Mouse (Mus musculus) myocyte (in vitro differentiated cells): ENCODE data around the gene Dnm1. TPM values are rescaled to one million over a fixed set of nuclear protein-coding genes. Genes with fewer than 3 reads are reported as not detected.
A peak's percentile ranks its signal among the peaks of the same experiment; 100 is the strongest.

Experiments
- H3K27me3 ChIP-seq: one replicate; pipeline ENCODE4 v1.6.1; 2011; ENCODE audit not compliant: control insufficient read depth, insufficient read depth, insufficient read length
- H3K36me3 ChIP-seq: one replicate; pipeline ENCODE4 v1.6.1; 2011; ENCODE audit not compliant: control insufficient read depth, insufficient read depth
- H3K4me2 ChIP-seq: one replicate; pipeline ENCODE4 v1.6.1; 2011; ENCODE audit warnings: low read depth, control low read depth
- H3K4me3 ChIP-seq: one replicate; pipeline ENCODE4 v1.5.1; 2011; ENCODE audit warnings: mild to moderate bottlenecking, control low read depth, moderate library complexity
- H3K79me2 ChIP-seq: one replicate; pipeline ENCODE4 v1.6.1; 2011; ENCODE audit not compliant: control insufficient read depth, insufficient read depth
- H3ac ChIP-seq: one replicate; pipeline ENCODE4 v1.6.1; 2011; ENCODE audit not compliant: control insufficient read depth, insufficient read length
- CEBPB ChIP-seq: IDR thresholded peaks from 2 replicates; pipeline ENCODE4 v1.6.1; 2011; ENCODE audit warnings: mild to moderate bottlenecking, moderate library complexity; ENCODE audit not compliant: poor library complexity, insufficient read depth, severe bottlenecking
- E2F4 ChIP-seq: IDR thresholded peaks from one replicate; pipeline ENCODE4 v1.6.1; 2011; ENCODE audit warnings: mild to moderate bottlenecking, control low read depth, moderate library complexity; ENCODE audit not compliant: insufficient read depth
- MAX ChIP-seq: IDR thresholded peaks from one replicate; pipeline ENCODE4 v1.6.1; 2011; ENCODE audit warnings: low read depth, mild to moderate bottlenecking, control low read depth
- MYOD1 ChIP-seq, 3 experiments: IDR thresholded peaks; one replicate each; pipeline ENCODE4 v1.6.1; 2011; ENCODE audit warnings: control low read depth in 2 of 3, low read depth in 2 of 3, mild to moderate bottlenecking in 2 of 3, moderate library complexity in 1 of 3; ENCODE audit not compliant: insufficient read length in 2 of 3, control insufficient read depth in 1 of 3
- MYOG ChIP-seq, 3 experiments: IDR thresholded peaks; one replicate each; pipeline ENCODE4 v1.6.1; 2011; ENCODE audit warnings: control low read depth in 2 of 3, low read depth in 2 of 3, mild to moderate bottlenecking in 2 of 3; ENCODE audit not compliant: insufficient read length in 2 of 3, control insufficient read depth in 1 of 3, insufficient read depth in 1 of 3
- POLR2A ChIP-seq: IDR thresholded peaks from one replicate; pipeline ENCODE4 v1.6.1; 2011; ENCODE audit warnings: low read depth, mild to moderate bottlenecking, control low read depth, moderate library complexity; ENCODE audit not compliant: insufficient read length
- POLR2AphosphoS2 ChIP-seq: IDR thresholded peaks from one replicate; pipeline ENCODE4 v1.6.1; 2011; ENCODE audit warnings: low read depth, control low read depth; ENCODE audit not compliant: insufficient read length
- REST ChIP-seq: IDR thresholded peaks from one replicate; pipeline ENCODE4 v1.6.1; 2011; ENCODE audit warnings: mild to moderate bottlenecking, control low read depth, moderate library complexity; ENCODE audit not compliant: insufficient read depth, insufficient read length
- SRF ChIP-seq: IDR thresholded peaks from one replicate; pipeline ENCODE4 v1.6.1; 2011; ENCODE audit warnings: low read depth; ENCODE audit not compliant: control insufficient read depth, insufficient read length
- TCF12 ChIP-seq: IDR thresholded peaks from one replicate; pipeline ENCODE4 v1.6.1; 2011; ENCODE audit warnings: mild to moderate bottlenecking, control low read depth; ENCODE audit not compliant: poor library complexity, insufficient read depth, severe bottlenecking
- TCF3 ChIP-seq: IDR thresholded peaks from one replicate; pipeline ENCODE4 v1.6.1; 2011; ENCODE audit warnings: low read depth, control low read depth; ENCODE audit not compliant: insufficient read length
- USF1 ChIP-seq: IDR thresholded peaks from one replicate; pipeline ENCODE4 v1.6.1; 2011; ENCODE audit warnings: low read depth, mild to moderate bottlenecking, control low read depth, moderate library complexity
- polyA plus RNA-seq: library from polyadenylated mRNA; unstranded; fragments of >200 nt; fragmentation: generic; extraction: Trizol; gene quantifications from one replicate; pipeline ENCODE4 v1.2.1, GENCODE M21; 2012; ENCODE audit warnings: missing spikeins

Gene Dnm1
- polyA plus RNA-seq, 1 experiment, result 44.0 TPM

DNA sequence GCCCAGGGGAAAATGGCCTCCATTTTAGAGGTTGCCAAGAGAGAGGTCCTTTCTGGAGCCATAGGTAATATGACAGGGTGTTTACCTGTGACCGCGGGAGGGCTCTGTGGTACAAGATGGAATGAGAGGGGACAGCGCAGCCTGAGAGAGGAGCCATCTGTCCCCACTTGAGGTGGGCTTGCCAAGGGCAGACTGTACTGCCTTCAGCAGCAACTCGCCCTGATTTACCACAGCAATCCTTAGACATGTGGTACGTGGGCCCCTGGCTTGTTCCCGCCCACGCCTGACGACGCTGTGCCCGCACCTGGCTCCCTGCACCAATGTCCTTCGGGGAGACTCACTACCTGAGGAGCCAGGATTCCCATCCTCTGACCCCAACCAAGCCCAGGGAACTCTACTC, 4.8 kb downstream of the Dnm1 start:
- no peaks in the 10 kb centered on the region for H3K79me2 ChIP-seq
- no peaks in the 10 kb centered on the region for H3K27me3 ChIP-seq
- no peak overlapping the region for H3K4me3 ChIP-seq
- no peak overlapping the region for H3K4me2 ChIP-seq
- TF ChIP-seq MAX (no peak), MYOD1 (IDR thresholded peaks at IDR 0.05; ENCODE audit: control insufficient read depth in 1 of 3, insufficient read length in 2 of 3, low read depth in 2 of 3) (no peak), MYOG (IDR thresholded peaks at IDR 0.05; ENCODE audit: control insufficient read depth in 1 of 3, insufficient read depth in 1 of 3, insufficient read length in 2 of 3, low read depth in 2 of 3) (no peak), POLR2A (no peak), E2F4 (no peak), SRF (no peak), USF1 (no peak), TCF3 (no peak), POLR2AphosphoS2 (no peak), REST (no peak), TCF12 (no peak), CEBPB (no peak)
- no peaks in the 10 kb centered on the region for H3K36me3 ChIP-seq
- H3ac ChIP-seq, result no peak overlapping the region

GRCm38 (mm10) chr2:32347019-32347418, 6.1 kb downstream of the Dnm1 start:
- no peak overlapping the region for H3K4me3 ChIP-seq
- TF ChIP-seq POLR2AphosphoS2 (no peak), MAX (no peak), USF1 (no peak), CEBPB (no peak), POLR2A (no peak), MYOD1 (IDR thresholded peaks at IDR 0.05; ENCODE audit: control insufficient read depth in 1 of 3, insufficient read length in 2 of 3, low read depth in 2 of 3) (no peak), E2F4 (no peak), REST (no peak), MYOG (IDR thresholded peaks at IDR 0.05; ENCODE audit: control insufficient read depth in 1 of 3, insufficient read depth in 1 of 3, insufficient read length in 2 of 3, low read depth in 2 of 3) (no peak), TCF12 (no peak), TCF3 (no peak), SRF (no peak)
- H3K27me3 ChIP-seq, result no peaks in the 10 kb centered on the region
- H3K79me2 ChIP-seq, result no peaks in the 10 kb centered on the region
- H3ac ChIP-seq, result no peak overlapping the region
- H3K4me2 ChIP-seq, result no peak overlapping the region
- H3K36me3 ChIP-seq, result no peaks in the 10 kb centered on the region

DNA sequence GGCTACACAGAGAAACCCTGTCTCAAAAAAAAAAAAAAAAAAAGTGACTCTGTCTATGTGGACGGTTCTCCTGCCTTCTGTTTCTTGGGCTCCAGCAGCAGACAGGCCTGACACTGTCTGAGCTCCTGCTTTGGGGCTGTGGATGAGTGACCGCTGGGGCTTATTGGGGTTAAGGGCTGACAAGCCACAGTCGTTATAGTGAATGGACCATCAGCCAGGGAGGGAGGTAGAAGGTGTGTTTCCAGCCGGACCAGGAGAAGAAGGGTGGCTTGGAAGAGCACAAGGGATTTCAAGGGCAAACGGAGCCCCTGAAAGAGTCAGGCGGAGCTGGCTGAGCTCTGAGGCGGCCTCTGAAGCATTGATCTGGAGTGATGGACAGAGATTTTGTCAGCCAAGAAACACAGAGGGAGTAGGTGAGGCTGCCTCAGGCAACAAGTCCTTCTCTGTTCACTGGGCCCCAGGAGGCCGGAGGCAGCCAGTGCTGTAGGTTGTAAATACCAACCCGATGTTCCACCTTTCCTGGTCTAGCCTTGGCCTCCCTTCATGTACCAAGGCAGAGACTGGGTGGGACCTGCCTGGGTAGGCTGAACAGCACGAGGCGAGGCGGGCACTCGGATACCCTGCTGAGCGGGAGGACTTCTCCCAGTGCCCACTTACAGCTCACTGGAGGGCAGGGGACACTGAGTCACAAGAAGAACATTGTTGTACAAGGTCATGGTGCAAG, 8.4 kb downstream of the Dnm1 start:
- no peak overlapping the region for H3K4me2 ChIP-seq
- no peaks in the 10 kb centered on the region for H3K36me3 ChIP-seq
- H3K27me3 ChIP-seq, result no peaks in the 10 kb centered on the region
- no peaks in the 10 kb centered on the region for H3K79me2 ChIP-seq
- no peak overlapping the region for H3K4me3 ChIP-seq
- no peak overlapping the region for H3ac ChIP-seq
- TF ChIP-seq USF1, result no peak
- no peak for TF ChIP-seq CEBPB
- no peak for TF ChIP-seq MAX
- no peak for TF ChIP-seq TCF3
- no peak for TF ChIP-seq SRF
- TF ChIP-seq MYOG (IDR thresholded peaks at IDR 0.05; ENCODE audit: control insufficient read depth in 1 of 3, insufficient read depth in 1 of 3, insufficient read length in 2 of 3, low read depth in 2 of 3), result no peak

DNA sequence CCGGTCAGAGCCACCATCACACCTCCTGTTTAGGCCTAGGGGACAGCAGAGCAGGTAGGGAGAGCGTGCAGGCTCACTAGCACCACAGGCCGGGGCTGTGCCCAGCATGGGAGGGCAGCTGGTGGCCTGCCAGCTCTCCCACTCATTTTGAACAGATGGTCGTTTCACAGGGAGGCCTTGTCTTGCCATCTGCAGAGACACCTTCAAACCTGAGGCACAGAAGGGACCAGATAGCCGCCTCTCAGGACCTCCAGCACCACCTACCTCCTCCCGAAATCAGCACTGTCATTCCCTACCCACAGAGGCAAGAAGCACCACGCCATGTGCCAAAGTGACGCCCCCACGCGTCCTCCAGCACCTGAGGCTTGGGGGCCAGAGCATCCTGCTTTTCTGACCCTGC, 9.1 kb downstream of the Dnm1 start:
- no peaks in the 10 kb centered on the region for H3K79me2 ChIP-seq
- H3K4me2 ChIP-seq, result no peak overlapping the region
- no peaks in the 10 kb centered on the region for H3K27me3 ChIP-seq
- H3K4me3 ChIP-seq, result no peak overlapping the region
- H3K36me3 ChIP-seq, result no peaks in the 10 kb centered on the region
- H3ac ChIP-seq, result no peak overlapping the region
- TF ChIP-seq REST (no peak), E2F4 (no peak), USF1 (no peak), POLR2AphosphoS2 (no peak), TCF3 (no peak), CEBPB (no peak), SRF (no peak), MYOD1 (IDR thresholded peaks at IDR 0.05; ENCODE audit: control insufficient read depth in 1 of 3, insufficient read length in 2 of 3, low read depth in 2 of 3) (peak in 1 of 3 experiments; percentile 50), TCF12 (no peak), MYOG (IDR thresholded peaks at IDR 0.05; ENCODE audit: control insufficient read depth in 1 of 3, insufficient read depth in 1 of 3, insufficient read length in 2 of 3, low read depth in 2 of 3) (peak in 1 of 3 experiments; percentile 25), MAX (no peak), POLR2A (no peak)

- Histone ChIP-seq H3K27me3 (no peaks in the 10 kb centered on the region), H3K79me2 (no peaks in the 10 kb centered on the region)
- TF ChIP-seq MYOG (IDR thresholded peaks at IDR 0.05; ENCODE audit: control insufficient read depth in 1 of 3, insufficient read depth in 1 of 3, insufficient read length in 2 of 3, low read depth in 2 of 3) (no peak), TCF3 (no peak), SRF (no peak), POLR2AphosphoS2 (no peak), MYOD1 (IDR thresholded peaks at IDR 0.05; ENCODE audit: control insufficient read depth in 1 of 3, insufficient read length in 2 of 3, low read depth in 2 of 3) (no peak), TCF12 (no peak), REST (no peak), CEBPB (no peak), MAX (no peak), USF1 (no peak), POLR2A (no peak), E2F4 (no peak)
Measured at GRCm38 (mm10) chr2:32343351-32343671, 9.8 kb downstream of the Dnm1 start.

More at GRCm38 (mm10) chr2:32343351-32343671, 9.8 kb downstream of the Dnm1 start:
- H3K4me2 ChIP-seq, result peak overlapping the region; percentile 64
- H3K36me3 ChIP-seq, result no peaks in the 10 kb centered on the region
- no peak overlapping the region for H3ac ChIP-seq
- no peak overlapping the region for H3K4me3 ChIP-seq
